Mouse (Mus musculus) G1E (cell line): Measurements from ENCODE around the gene Cdk17. TPM values are rescaled to one million over a fixed set of nuclear protein-coding genes. Genes with fewer than 3 reads are reported as not detected.

Experiments used
- ATAC-seq: 2 replicates; pipeline ENCODE4 v1.8.0; 2016; ENCODE audit warnings: mild to moderate bottlenecking; ENCODE audit not compliant: insufficient number of reproducible peaks, poor library complexity, low FRiP score, severe bottlenecking; ENCODE audit errors: extremely low read depth
- DNase-seq: peaks from one replicate; pipeline ENCODE4 v3.0.0; 2012; ENCODE audit warnings: low spot score
- H3K27me3 ChIP-seq: 2 replicates; pipeline ENCODE4 v1.6.1; 2012; ENCODE audit warnings: mild to moderate bottlenecking, low read length, inconsistent platforms; ENCODE audit not compliant: insufficient read depth
- H3K36me3 ChIP-seq: replicated peaks from 2 replicates; pipeline ENCODE3; 2012; ENCODE audit warnings: mild to moderate bottlenecking, inconsistent platforms
- H3K4me1 ChIP-seq: 2 replicates; pipeline ENCODE4 v1.6.1; 2012; ENCODE audit warnings: low read depth, low read length, inconsistent platforms, mixed read lengths; ENCODE audit not compliant: insufficient read depth
- H3K4me3 ChIP-seq: 2 replicates; pipeline ENCODE4 v1.5.1; 2012; ENCODE audit warnings: low read depth, mild to moderate bottlenecking, inconsistent platforms, low read length, moderate library complexity, mixed read lengths
- H3K9me3 ChIP-seq: replicated peaks from 2 replicates; pipeline ENCODE4 v1.6.1; 2012; ENCODE audit warnings: inconsistent platforms
- CTCF ChIP-seq: IDR thresholded peaks from 2 replicates; pipeline ENCODE4 v1.5.1; 2012; ENCODE audit warnings: low read depth, low read length, inconsistent platforms, mixed read lengths
- GATA1 ChIP-seq: IDR thresholded peaks from 2 replicates; pipeline ENCODE4 v1.6.1; 2012; ENCODE audit warnings: borderline replicate concordance, low read length, inconsistent platforms, mixed read lengths
- GATA2 ChIP-seq: IDR thresholded peaks from 2 replicates; pipeline ENCODE4 v1.6.1; 2012; ENCODE audit warnings: low read depth, low read length, inconsistent platforms, borderline replicate concordance
- POLR2AphosphoS5 ChIP-seq: IDR thresholded peaks from 2 replicates; pipeline ENCODE4 v1.6.1; 2012; ENCODE audit warnings: low read depth, low read length, inconsistent platforms; ENCODE audit not compliant: insufficient replicate concordance
- TAL1 ChIP-seq: conservative IDR thresholded peaks from 2 replicates; pipeline ENCODE4 v1.6.1; 2012; ENCODE audit warnings: low read depth, low read length, inconsistent platforms, mixed read lengths
- polyA plus RNA-seq: library from polyadenylated mRNA; stranded (reverse); fragments of >175 nt; gene quantifications from 2 replicates; pipeline ENCODE4 v1.2.3, GENCODE M21; 2012
- total RNA-seq, 2 experiments: library from RNA; stranded (forward) in 1 of 2; stranded (reverse) in 1 of 2; fragments of 200-1000 nt in 1 of 2; fragments of >200 nt in 1 of 2; fragmentation: Nextera tagmentation in 1 of 2; gene quantifications; 2 replicates each; pipeline ENCODE4 v1.2.3; 2014 to 2017

The Cdk17 gene
- total and polyA plus RNA-seq, 3 experiments: 6.5 to 123 (median 95.6) TPM

GRCm38 (mm10) chr10:93160497-93160806 is 223 bp upstream of the Cdk17 start:
- ATAC-seq (peak; percentile 24; the same call in 1 of the 2 replicates), DNase-seq (peak; percentile 76)
- TF ChIP-seq GATA2: no peak
- TF ChIP-seq GATA1: no peak
- no peak for TF ChIP-seq POLR2AphosphoS5
- peak; percentile 22; the same call in 1 of the 2 replicates for TF ChIP-seq CTCF
- TF ChIP-seq TAL1: no peak
- Histone ChIP-seq H3K9me3 (no peaks in the 10 kb centered on the region), H3K4me1 (peaks cover 41% of the 10 kb centered on the region), H3K36me3 (peaks cover 2% of the 10 kb centered on the region), H3K4me3 (peak overlapping the region; percentile 91), H3K27me3 (no peaks in the 10 kb centered on the region)

GRCm38 (mm10) chr10:93161511-93162275 is 1.0 kb downstream of the Cdk17 start:
- Histone ChIP-seq H3K27me3 (no peaks in the 10 kb centered on the region), H3K4me3 (peak overlapping the region; percentile 91), H3K9me3 (no peaks in the 10 kb centered on the region), H3K4me1 (peaks cover 50% of the 10 kb centered on the region), H3K36me3 (peaks cover 2% of the 10 kb centered on the region)
- DNase-seq (peak; percentile 43), ATAC-seq (peak; percentile 16; the same call in 1 of the 2 replicates)
- TF ChIP-seq TAL1: no peak

GRCm38 (mm10) chr10:93162276-93162971 is 1.7 kb downstream of the Cdk17 start:
- Histone ChIP-seq H3K4me3 (peak overlapping the region; percentile 91), H3K27me3 (no peaks in the 10 kb centered on the region), H3K9me3 (no peaks in the 10 kb centered on the region), H3K36me3 (peaks cover 2% of the 10 kb centered on the region), H3K4me1 (peaks cover 50% of the 10 kb centered on the region)
- TF ChIP-seq POLR2AphosphoS5 (no peak), CTCF (no peak), TAL1 (no peak), GATA2 (no peak), GATA1 (no peak)
- DNase-seq: no peak
- ATAC-seq: no peak

GRCm38 (mm10) chr10:93162972-93163660 is 2.4 kb downstream of the Cdk17 start:
- no peaks in the 10 kb centered on the region for H3K27me3 ChIP-seq
- ATAC-seq (no peak), DNase-seq (no peak)
- peak overlapping the region; percentile 91 for H3K4me3 ChIP-seq
- no peak for TF ChIP-seq GATA1
- TF ChIP-seq CTCF: no peak
- no peak for TF ChIP-seq POLR2AphosphoS5
- no peak for TF ChIP-seq GATA2
- TF ChIP-seq TAL1: no peak
- peaks cover 4% of the 10 kb centered on the region for H3K36me3 ChIP-seq
- no peaks in the 10 kb centered on the region for H3K9me3 ChIP-seq
- peaks cover 50% of the 10 kb centered on the region for H3K4me1 ChIP-seq

GRCm38 (mm10) chr10:93163711-93164488 is 3.2 kb downstream of the Cdk17 start:
- TF ChIP-seq GATA2 (no peak), POLR2AphosphoS5 (no peak), CTCF (no peak), GATA1 (no peak), TAL1 (no peak)
- Histone ChIP-seq H3K4me1 (peaks cover 51% of the 10 kb centered on the region), H3K4me3 (peak overlapping the region; percentile 5; the same call in 1 of the 2 replicates), H3K36me3 (peaks cover 6% of the 10 kb centered on the region), H3K27me3 (no peaks in the 10 kb centered on the region), H3K9me3 (no peaks in the 10 kb centered on the region)
- DNase-seq: no peak
- no peak for ATAC-seq
